Mouse (Mus musculus): Measurements from ENCODE around the gene Gjb5. TPM values are rescaled to one million over a fixed set of nuclear protein-coding genes. Genes with fewer than 3 reads are reported as not detected.

Gene Gjb5
- polyA plus RNA-seq, 1 experiment from 2014 or later = 0.60 TPM

- WGBS = 27% methylated on average over 13 of the region's 13 CpGs
- Histone ChIP-seq H3K9me3 (replicated peaks; ENCODE audit: control insufficient read depth, low read length) (no peaks in the 10 kb centered on the region), H3K4me1 (ENCODE audit: control insufficient read depth, insufficient read depth, low read length) (no peaks in the 10 kb centered on the region; the same call in 1 of the 2 replicates), H3K4me2 (ENCODE audit: low read depth, low read length) (no peak overlapping the region), H3K27ac (ENCODE audit: low read length) (no peak overlapping the region), H3K36me3 (ENCODE audit: control insufficient read depth, insufficient read depth) (no peaks in the 10 kb centered on the region), H3K4me3 (ENCODE audit: low read length) (no peak overlapping the region), H3K27me3 (ENCODE audit: control insufficient read depth, insufficient read depth, low read length) (peaks cover 59% of the 10 kb centered on the region), H3K9ac (ENCODE audit: low read length) (no peak overlapping the region)
- ATAC-seq (replicated peaks; ENCODE audit: extremely low read depth, insufficient read depth, low FRiP score) = no peak
These were observed 26.8 kb downstream of the Gjb5 start for GRCm38 (mm10) chr4:127331171-127331570.

GRCm38 (mm10) chr4:127330181-127331100 lies 27.5 kb downstream of the Gjb5 start, which contains the start of gene Gjb3:
Gjb3 (minus strand) TSS chr4:127330844.
- Histone ChIP-seq H3K4me2 (ENCODE audit: low read depth, low read length) (peak within 1 kb of the TSS; percentile 30), H3K9me3 (replicated peaks; ENCODE audit: control insufficient read depth, low read length) (no peaks in the 10 kb centered on the region), H3K27me3 (ENCODE audit: control insufficient read depth, insufficient read depth, low read length) (peaks cover 65% of the 10 kb centered on the region), H3K27ac (ENCODE audit: low read length) (no peak within 1 kb of the TSS), H3K4me1 (ENCODE audit: control insufficient read depth, insufficient read depth, low read length) (no peaks in the 10 kb centered on the region; the same call in 1 of the 2 replicates), H3K36me3 (ENCODE audit: control insufficient read depth, insufficient read depth) (no peaks in the 10 kb centered on the region), H3K9ac (ENCODE audit: low read length) (no peak within 1 kb of the TSS), H3K4me3 (ENCODE audit: low read length) (peak within 1 kb of the TSS; percentile 9; the same call in 1 of the 2 replicates)
- ATAC-seq (replicated peaks; ENCODE audit: extremely low read depth, insufficient read depth, low FRiP score) = no peak
- 3% methylated on average over 49 of the region's 49 CpGs for WGBS

- ATAC-seq (replicated peaks; ENCODE audit: extremely low read depth, insufficient read depth, low FRiP score) = no peak
- WGBS = under 1% methylated on average over 13 of the region's 13 CpGs
- Histone ChIP-seq H3K9me3 (replicated peaks; ENCODE audit: control insufficient read depth, low read length) (no peaks in the 10 kb centered on the region), H3K36me3 (ENCODE audit: control insufficient read depth, insufficient read depth) (no peaks in the 10 kb centered on the region), H3K4me1 (ENCODE audit: control insufficient read depth, insufficient read depth, low read length) (no peaks in the 10 kb centered on the region; the same call in 1 of the 2 replicates), H3K27ac (ENCODE audit: low read length) (no peak overlapping the region), H3K27me3 (ENCODE audit: control insufficient read depth, insufficient read depth, low read length) (peaks cover 70% of the 10 kb centered on the region), H3K4me2 (ENCODE audit: low read depth, low read length) (peak overlapping the region; percentile 30; the same call in 1 of the 2 replicates), H3K4me3 (ENCODE audit: low read length) (no peak overlapping the region; the same call in 1 of the 2 replicates), H3K9ac (ENCODE audit: low read length) (no peak overlapping the region)
These were observed 28.2 kb downstream of the Gjb5 start for GRCm38 (mm10) chr4:127329751-127330150.

DNA sequence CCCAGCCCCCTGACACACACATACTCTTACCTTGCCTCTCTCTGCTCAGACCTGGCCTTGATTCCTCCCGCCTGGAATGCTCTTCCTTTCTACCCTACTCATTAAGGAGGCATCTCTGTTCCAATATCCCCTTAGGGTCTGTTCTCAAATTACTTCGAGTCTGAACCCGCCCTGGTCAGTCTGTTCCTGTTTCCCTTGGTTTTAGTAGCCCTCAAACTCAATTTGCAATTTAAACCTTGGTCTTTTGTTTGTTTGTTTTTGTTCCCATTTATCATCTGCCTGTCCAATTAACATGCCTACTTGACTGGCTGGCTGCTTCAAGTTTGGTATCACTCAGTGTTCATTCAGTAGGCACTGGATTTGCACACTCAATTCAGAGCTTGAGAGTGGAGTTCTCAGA lies 28.9 kb downstream of the Gjb5 start:
- H3K9me3 ChIP-seq (replicated peaks; ENCODE audit: control insufficient read depth, low read length) = no peaks in the 10 kb centered on the region
- H3K27ac ChIP-seq (ENCODE audit: low read length) = no peak overlapping the region
- no peak overlapping the region for H3K4me2 ChIP-seq (ENCODE audit: low read depth, low read length)
- no peak overlapping the region for H3K9ac ChIP-seq (ENCODE audit: low read length)
- WGBS = 19% methylated on average over 3 of the region's 3 CpGs
- no peak for ATAC-seq (replicated peaks; ENCODE audit: extremely low read depth, insufficient read depth, low FRiP score)
- H3K4me1 ChIP-seq (ENCODE audit: control insufficient read depth, insufficient read depth, low read length) = no peaks in the 10 kb centered on the region; the same call in 1 of the 2 replicates
- H3K27me3 ChIP-seq (ENCODE audit: control insufficient read depth, insufficient read depth, low read length) = peaks cover 67% of the 10 kb centered on the region
- H3K4me3 ChIP-seq (ENCODE audit: low read length) = no peak overlapping the region
- H3K36me3 ChIP-seq (ENCODE audit: control insufficient read depth, insufficient read depth) = no peaks in the 10 kb centered on the region

- H3K36me3 ChIP-seq (ENCODE audit: control insufficient read depth, insufficient read depth) = no peaks in the 10 kb centered on the region
- no peak overlapping the region for H3K27ac ChIP-seq (ENCODE audit: low read length)
- H3K4me2 ChIP-seq (ENCODE audit: low read depth, low read length) = no peak overlapping the region
- H3K9me3 ChIP-seq (replicated peaks; ENCODE audit: control insufficient read depth, low read length) = no peaks in the 10 kb centered on the region
- H3K4me3 ChIP-seq (ENCODE audit: low read length) = no peak overlapping the region
- no peaks in the 10 kb centered on the region; the same call in 1 of the 2 replicates for H3K4me1 ChIP-seq (ENCODE audit: control insufficient read depth, insufficient read depth, low read length)
- no peak for ATAC-seq (replicated peaks; ENCODE audit: extremely low read depth, insufficient read depth, low FRiP score)
- 45% methylated on average over 7 of the region's 7 CpGs for WGBS
- no peak overlapping the region for H3K9ac ChIP-seq (ENCODE audit: low read length)
- peaks cover 63% of the 10 kb centered on the region for H3K27me3 ChIP-seq (ENCODE audit: control insufficient read depth, insufficient read depth, low read length)
These were observed 29.6 kb downstream of the Gjb5 start for GRCm38 (mm10) chr4:127328378-127328777.

DNA sequence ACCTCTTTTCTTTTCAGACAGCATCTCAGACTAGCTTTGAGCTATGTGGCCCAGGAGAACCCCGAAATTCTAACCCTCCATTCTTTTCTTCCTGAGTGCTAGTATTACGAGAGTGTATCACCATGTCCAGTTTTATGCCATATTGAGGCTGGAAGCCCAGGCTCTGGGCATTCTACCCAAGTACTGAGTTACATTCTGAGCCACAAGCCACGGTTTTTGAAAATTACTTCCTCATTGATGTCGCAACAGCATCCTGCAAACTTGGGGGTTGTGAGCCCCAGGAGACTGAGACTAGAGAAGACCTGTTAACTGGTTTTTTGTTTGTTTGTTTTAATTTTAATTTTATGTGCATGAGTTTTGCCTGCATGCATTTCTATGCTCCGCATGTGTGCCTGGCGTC lies 30.2 kb downstream of the Gjb5 start:
- Histone ChIP-seq H3K27me3 (ENCODE audit: control insufficient read depth, insufficient read depth, low read length) (peaks cover 61% of the 10 kb centered on the region), H3K4me3 (ENCODE audit: low read length) (no peak overlapping the region)
- no peak for ATAC-seq (replicated peaks; ENCODE audit: extremely low read depth, insufficient read depth, low FRiP score)

GRCm38 (mm10) chr4:127327258-127327657 lies 30.7 kb downstream of the Gjb5 start:
- H3K4me2 ChIP-seq (ENCODE audit: low read depth, low read length) = no peak overlapping the region
- peaks cover 59% of the 10 kb centered on the region for H3K27me3 ChIP-seq (ENCODE audit: control insufficient read depth, insufficient read depth, low read length)
- no peak overlapping the region for H3K9ac ChIP-seq (ENCODE audit: low read length)
- H3K9me3 ChIP-seq (replicated peaks; ENCODE audit: control insufficient read depth, low read length) = no peaks in the 10 kb centered on the region
- no peaks in the 10 kb centered on the region; the same call in 1 of the 2 replicates for H3K4me1 ChIP-seq (ENCODE audit: control insufficient read depth, insufficient read depth, low read length)
- 22% methylated on average over 7 of the region's 7 CpGs for WGBS
- no peak for ATAC-seq (replicated peaks; ENCODE audit: extremely low read depth, insufficient read depth, low FRiP score)
- no peaks in the 10 kb centered on the region for H3K36me3 ChIP-seq (ENCODE audit: control insufficient read depth, insufficient read depth)
- no peak overlapping the region for H3K27ac ChIP-seq (ENCODE audit: low read length)
- H3K4me3 ChIP-seq (ENCODE audit: low read length) = no peak overlapping the region

More for the DNA sequence above, 30.2 kb downstream of the Gjb5 start:
- Histone ChIP-seq H3K9ac (ENCODE audit: low read length) (no peak overlapping the region), H3K4me2 (ENCODE audit: low read depth, low read length) (no peak overlapping the region), H3K4me1 (ENCODE audit: control insufficient read depth, insufficient read depth, low read length) (no peaks in the 10 kb centered on the region; the same call in 1 of the 2 replicates), H3K9me3 (replicated peaks; ENCODE audit: control insufficient read depth, low read length) (no peaks in the 10 kb centered on the region), H3K36me3 (ENCODE audit: control insufficient read depth, insufficient read depth) (no peaks in the 10 kb centered on the region), H3K27ac (ENCODE audit: low read length) (no peak overlapping the region)
- WGBS = 60% methylated on average over 6 of the region's 6 CpGs

GRCm38 (mm10) chr4:127325276-127325675 lies 32.7 kb downstream of the Gjb5 start:
- no peak for ATAC-seq (replicated peaks; ENCODE audit: extremely low read depth, insufficient read depth, low FRiP score)
- Histone ChIP-seq H3K36me3 (ENCODE audit: control insufficient read depth, insufficient read depth) (no peaks in the 10 kb centered on the region), H3K4me2 (ENCODE audit: low read depth, low read length) (no peak overlapping the region), H3K4me1 (ENCODE audit: control insufficient read depth, insufficient read depth, low read length) (no peaks in the 10 kb centered on the region; the same call in 1 of the 2 replicates), H3K4me3 (ENCODE audit: low read length) (no peak overlapping the region), H3K9me3 (replicated peaks; ENCODE audit: control insufficient read depth, low read length) (no peaks in the 10 kb centered on the region), H3K27ac (ENCODE audit: low read length) (no peak overlapping the region), H3K9ac (ENCODE audit: low read length) (no peak overlapping the region), H3K27me3 (ENCODE audit: control insufficient read depth, insufficient read depth, low read length) (peaks cover 40% of the 10 kb centered on the region)
- 82% methylated on average over 5 of the region's 5 CpGs for WGBS

GRCm38 (mm10) chr4:127324759-127325158 lies 33.2 kb downstream of the Gjb5 start:
- Histone ChIP-seq H3K9ac (ENCODE audit: low read length) (no peak overlapping the region), H3K4me1 (ENCODE audit: control insufficient read depth, insufficient read depth, low read length) (no peaks in the 10 kb centered on the region), H3K36me3 (ENCODE audit: control insufficient read depth, insufficient read depth) (no peaks in the 10 kb centered on the region), H3K9me3 (replicated peaks; ENCODE audit: control insufficient read depth, low read length) (no peaks in the 10 kb centered on the region), H3K4me2 (ENCODE audit: low read depth, low read length) (no peak overlapping the region), H3K27me3 (ENCODE audit: control insufficient read depth, insufficient read depth, low read length) (peaks cover 36% of the 10 kb centered on the region), H3K27ac (ENCODE audit: low read length) (no peak overlapping the region), H3K4me3 (ENCODE audit: low read length) (no peak overlapping the region)
- no peak for ATAC-seq (replicated peaks; ENCODE audit: extremely low read depth, insufficient read depth, low FRiP score)
- WGBS = 7% methylated on average over 6 of the region's 6 CpGs

All from heart, embryonic 16.5 days (tissue).